ENCODE assay signal across 10 mouse cellular contexts in genomic region chr7:127894480-127894879, GRCm38 (mm10). TPM values are rescaled to one million over a fixed set of nuclear protein-coding genes. Genes with fewer than 3 reads are reported as not detected.
DNase-seq lines count a peak whose midpoint lies in the region; ATAC-seq lines count a peak whose summit lies in the region.
"Had no signal": no experiment of that assay in that cellular context is flagged by ENCODE, and none has a peak within 500 bp of the region (broad histone marks: within the 10 kb centered on the region; RNA-seq: fewer than 3 reads in every experiment).

No protein-coding gene starts in this region.

- peaks cover 8% of the 10 kb centered on the region for H3K4me1 ChIP-seq in forebrain, embryonic 16.5 days (replicated peaks; ENCODE audit: control insufficient read depth, insufficient read depth, low read length)
- H3K4me1 ChIP-seq in liver, embryonic 15.5 days (replicated peaks), result peaks cover 48% of the 10 kb centered on the region
- H3K4me1 ChIP-seq in stomach, embryonic 15.5 days, result peaks cover 12% of the 10 kb centered on the region

- no peak overlapping the region for H3K9ac ChIP-seq in forebrain, embryonic 16.5 days (replicated peaks; ENCODE audit: low read depth, low read length)
- peak overlapping the region; percentile 65; the same call in 1 of the 2 replicates for H3K9ac ChIP-seq in liver, embryonic 15.5 days
- peak overlapping the region; percentile 61; the same call in 1 of the 2 replicates for H3K9ac ChIP-seq in stomach, embryonic 15.5 days

- ATAC-seq in forebrain, embryonic 16.5 days, result no peak
- no peak for ATAC-seq in liver, embryonic 15.5 days (ENCODE audit: insufficient read depth)
- no peak for ATAC-seq in stomach, embryonic 15.5 days (ENCODE audit: insufficient read depth, low FRiP score, low read depth)

- H3K4me2 ChIP-seq in forebrain, embryonic 16.5 days (ENCODE audit: low read length), result peak overlapping the region; percentile 90
- H3K4me2 ChIP-seq in liver, embryonic 15.5 days, result peak overlapping the region; percentile 92
- H3K4me2 ChIP-seq in stomach, embryonic 15.5 days, result peak overlapping the region; percentile 85

- peak overlapping the region; percentile 76; the same call in 1 of the 2 replicates for H3K4me3 ChIP-seq in forebrain, embryonic 16.5 days (replicated peaks; ENCODE audit: low read length)
- peak overlapping the region; percentile 67 for H3K4me3 ChIP-seq in liver, embryonic 15.5 days (replicated peaks)
- peak overlapping the region; percentile 74 for H3K4me3 ChIP-seq in stomach, embryonic 15.5 days (replicated peaks)

- peaks cover 2% of the 10 kb centered on the region; the same call in 1 of the 2 replicates for H3K27me3 ChIP-seq in forebrain, embryonic 16.5 days (replicated peaks; ENCODE audit: control insufficient read depth, insufficient read depth, low read length)
- H3K27me3 ChIP-seq in liver, embryonic 15.5 days, result no peaks in the 10 kb centered on the region
- H3K27me3 ChIP-seq in stomach, embryonic 15.5 days (replicated peaks), result no peaks in the 10 kb centered on the region

- peaks cover 3% of the 10 kb centered on the region; the same call in 1 of the 2 replicates for H3K36me3 ChIP-seq in forebrain, embryonic 16.5 days (ENCODE audit: control insufficient read depth, insufficient read depth)
- H3K36me3 ChIP-seq in liver, embryonic 15.5 days (replicated peaks), result peaks cover 30% of the 10 kb centered on the region
- peaks cover 17% of the 10 kb centered on the region for H3K36me3 ChIP-seq in stomach, embryonic 15.5 days

- no peak overlapping the region for H3K27ac ChIP-seq in forebrain, embryonic 16.5 days (ENCODE audit: low read length)
- H3K27ac ChIP-seq in liver, embryonic 15.5 days (replicated peaks), result peak overlapping the region; percentile 86
- peak overlapping the region; percentile 88; the same call in 1 of the 2 replicates for H3K27ac ChIP-seq in stomach, embryonic 15.5 days

- no peaks in the 10 kb centered on the region for H3K9me3 ChIP-seq in forebrain, embryonic 16.5 days (ENCODE audit: control insufficient read depth, low read length)
- no peaks in the 10 kb centered on the region for H3K9me3 ChIP-seq in liver, embryonic 15.5 days (replicated peaks)
- no peaks in the 10 kb centered on the region for H3K9me3 ChIP-seq in stomach, embryonic 15.5 days

- DNase-seq in lung, adult 18-20 months, result peak; percentile 35 to 48
- no peak for DNase-seq in lung, postnatal 14 days
- DNase-seq in layer of hippocampus, postnatal 36 days, result no peak
- no peak for DNase-seq in gastrocnemius, adult 18-20 months (ENCODE audit: low spot score)
- no peak for DNase-seq in testis, postnatal 14 days (ENCODE audit: low spot score)
- DNase-seq: adrenal gland, postnatal 14 days had no signal

- 88% methylated on average over 5 of the region's 5 CpGs for WGBS in forebrain, embryonic 16.5 days
- 77% methylated on average over 5 of the region's 5 CpGs for WGBS in liver, embryonic 15.5 days (ENCODE audit: insufficient replicate concordance)
- 72% methylated on average over 5 of the region's 5 CpGs for WGBS in stomach, embryonic 15.5 days

RNA-seq across cellular contexts. Expression of gene Gm21974, which starts 0.8 kb away (rescaled TPM):
- polyA plus RNA-seq in forebrain, embryonic 16.5 days (2015; fragmentation: Nextera tagmentation; extraction: Ambion mirVana), result not detected in 2 replicates
- not detected in 2 replicates for polyA plus RNA-seq in liver, embryonic 15.5 days (2015; fragmentation: Nextera tagmentation; extraction: Ambion mirVana)
- not detected in 2 replicates for polyA plus RNA-seq in stomach, embryonic 15.5 days (2015; fragmentation: Nextera tagmentation; extraction: Ambion mirVana)
- total RNA-seq in layer of hippocampus, postnatal 36 days (2021), result not detected
- not detected for total RNA-seq in gastrocnemius, adult 18-20 months (2021)
- total RNA-seq: adrenal gland, postnatal 14 days had no signal
- polyA plus RNA-seq: testis, adult 2 months had no signal

RNA-seq across cellular contexts. Expression of gene Vkorc1, which starts 0.9 kb away (rescaled TPM):
- polyA plus RNA-seq in forebrain, embryonic 16.5 days (2015; fragmentation: Nextera tagmentation; extraction: Ambion mirVana), result 63.9 and 74.4 TPM in 2 replicates
- polyA plus RNA-seq in liver, embryonic 15.5 days (2015; fragmentation: Nextera tagmentation; extraction: Ambion mirVana), result 122 and 141 TPM in 2 replicates
- polyA plus RNA-seq in stomach, embryonic 15.5 days (2015; fragmentation: Nextera tagmentation; extraction: Ambion mirVana), result 186 and 190 TPM in 2 replicates
- 10 to 100 TPM; 24.0 to 25.0 TPM for total RNA-seq in layer of hippocampus, postnatal 36 days (2021)
- 1 to 10 TPM; 7.5 to 9.9 TPM for total RNA-seq in gastrocnemius, adult 18-20 months (2021)

RNA-seq across cellular contexts. Expression of gene Prss53, which starts 3.7 kb away (rescaled TPM):
- polyA plus RNA-seq in forebrain, embryonic 16.5 days (2015; fragmentation: Nextera tagmentation; extraction: Ambion mirVana), result 0.87 and 1.3 TPM in 2 replicates
- polyA plus RNA-seq in liver, embryonic 15.5 days (2015; fragmentation: Nextera tagmentation; extraction: Ambion mirVana), result 0.21 and 0.46 TPM in 2 replicates
- polyA plus RNA-seq in stomach, embryonic 15.5 days (2015; fragmentation: Nextera tagmentation; extraction: Ambion mirVana), result 1.7 and 1.8 TPM in 2 replicates
- 1 to 10 TPM; 3.7 to 4.0 TPM for total RNA-seq in layer of hippocampus, postnatal 36 days (2021)
- total RNA-seq in gastrocnemius, adult 18-20 months (2021), result 1 to 10 TPM; 1.9 TPM

RNA-seq across cellular contexts. Expression of gene Bckdk, which starts 9.4 kb away (rescaled TPM):
- polyA plus RNA-seq in forebrain, embryonic 16.5 days (2015; fragmentation: Nextera tagmentation; extraction: Ambion mirVana), result 79.4 and 81.7 TPM in 2 replicates
- polyA plus RNA-seq in liver, embryonic 15.5 days (2015; fragmentation: Nextera tagmentation; extraction: Ambion mirVana), result 51.5 and 59.2 TPM in 2 replicates
- polyA plus RNA-seq in stomach, embryonic 15.5 days (2015; fragmentation: Nextera tagmentation; extraction: Ambion mirVana), result 145 and 157 TPM in 2 replicates
- 10 to 100 TPM; 35.7 to 41.6 TPM for total RNA-seq in layer of hippocampus, postnatal 36 days (2021)
- 100 to 1,000 TPM; 169 to 173 TPM for total RNA-seq in gastrocnemius, adult 18-20 months (2021)

RNA-seq across cellular contexts. Expression of gene Kat8, which starts 17.8 kb away (rescaled TPM):
- 53.3 and 55.4 TPM in 2 replicates for polyA plus RNA-seq in forebrain, embryonic 16.5 days (2015; fragmentation: Nextera tagmentation; extraction: Ambion mirVana)
- 15.0 TPM in 2 replicates for polyA plus RNA-seq in liver, embryonic 15.5 days (2015; fragmentation: Nextera tagmentation; extraction: Ambion mirVana)
- 35.0 and 35.6 TPM in 2 replicates for polyA plus RNA-seq in stomach, embryonic 15.5 days (2015; fragmentation: Nextera tagmentation; extraction: Ambion mirVana)
- total RNA-seq in layer of hippocampus, postnatal 36 days (2021), result 10 to 100 TPM; 33.8 to 36.2 TPM
- total RNA-seq in gastrocnemius, adult 18-20 months (2021), result 10 to 100 TPM; 23.1 to 24.7 TPM

Comparison
In these comparisons a context has a peak if more than half of its experiments do, and no peak if none do; other contexts are left out.
1. DNase-seq: peak in lung, adult 18-20 months (2 of 2); none in lung, postnatal 14 days (single experiment), layer of hippocampus, postnatal 36 days (0 of 2), gastrocnemius, adult 18-20 months (single experiment) and testis, postnatal 14 days (single experiment).
2. Peak in every context shown above with its lines, with median percentiles within 50 percentile points of each other: H3K4me2 ChIP-seq and H3K4me3 ChIP-seq.